Comparison of ENCODE assay signal across 18 mouse cellular contexts in genomic region chr10:85411120-85411519, GRCm38 (mm10). TPM values are rescaled to one million over a fixed set of nuclear protein-coding genes. Genes with fewer than 3 reads are reported as not detected.
DNase-seq lines count a peak whose midpoint lies in the region; ATAC-seq lines count a peak whose summit lies in the region.
"Had no signal": no experiment of that assay in that cellular context is flagged by ENCODE, and none has a peak within 500 bp of the region (broad histone marks: within the 10 kb centered on the region; RNA-seq: fewer than 3 reads in every experiment).

No protein-coding gene starts in this region.

- DNase-seq in CD4-positive helper T cell, adult 2 months (ENCODE audit: low read depth, low spot score), result peak; percentile 81
- DNase-seq in CD8-positive naive resting alpha-beta T cell, adult 2 months (ENCODE audit: low read depth in 2 of 2, low spot score in 2 of 2), result peak; percentile 37 to 57
- peak; percentile 66 for DNase-seq in induced T-regulatory cell, adult 2 months (ENCODE audit: low read depth)
- no peak for DNase-seq in layer of hippocampus, adult 9-10 months (ENCODE audit: low spot score)
- no peak for DNase-seq in cerebellum, postnatal 14 days
- no peak for DNase-seq in cerebellum, adult 8-10 months
- DNase-seq: adrenal gland, postnatal 36 days; B cell, adult 2 months; cerebellum, adult 18-20 months; gastrocnemius, postnatal 25 days; kidney, adult 2 months; kidney, postnatal 10 days; liver; lung, adult 18-20 months; lung, postnatal 36 days; right cerebral cortex, postnatal 14 days had no signal

- ATAC-seq in neutrophil, adult 5-6 weeks (ENCODE audit: extremely low read depth, insufficient number of reproducible peaks, low FRiP score, poor library complexity, severe bottlenecking), result peak; percentile 46; the same call in 1 of the 2 replicates
- no peak for ATAC-seq in frontal cortex, adult (ENCODE audit: low TSS enrichment)

RNA-seq across cellular contexts. Expression of gene Btbd11, which starts 24.5 kb away (rescaled TPM):
- 1.6 and 2.3 TPM in 2 replicates for total RNA-seq in neutrophil, adult 5-6 weeks (2017)

Comparison
In these comparisons a context has a peak if more than half of its experiments do, and no peak if none do; other contexts are left out.
1. DNase-seq: peak in CD4-positive helper T cell, adult 2 months (single experiment), CD8-positive naive resting alpha-beta T cell, adult 2 months (2 of 2) and induced T-regulatory cell, adult 2 months (single experiment); none in layer of hippocampus, adult 9-10 months (single experiment), cerebellum, postnatal 14 days (0 of 2) and cerebellum, adult 8-10 months (single experiment).